Mouse (Mus musculus) midbrain, embryonic 12.5 days (tissue): ENCODE measurements around the gene Ntn4. TPM values are rescaled to one million over a fixed set of nuclear protein-coding genes. Genes with fewer than 3 reads are reported as not detected.

Experiments
- ATAC-seq: fragments of 200-750 bp; cut with Nextera tagmentation; 2 replicates; pipeline ENCODE4 v1.8.0; 2017; ENCODE audit warnings: low read depth, moderate TSS enrichment, moderate library complexity; ENCODE audit not compliant: low FRiP score
- H3K27ac ChIP-seq: fragments of 300-500 bp; sonication (generic); replicated peaks from 2 replicates; pipeline ENCODE4 v1.5.1; 2016; ENCODE audit warnings: mild to moderate bottlenecking
- H3K27me3 ChIP-seq: fragments of 300-500 bp; sonication (generic); 2 replicates; pipeline ENCODE4 v1.6.1; 2016; ENCODE audit warnings: mild to moderate bottlenecking
- H3K36me3 ChIP-seq: fragments of 300-500 bp; sonication (generic); 2 replicates; pipeline ENCODE4 v1.6.1; 2016
- H3K4me1 ChIP-seq: fragments of 300-500 bp; sonication (generic); 2 replicates; pipeline ENCODE4 v1.6.1; 2016
- H3K4me2 ChIP-seq: fragments of 300-500 bp; sonication (generic); replicated peaks from 2 replicates; pipeline ENCODE4 v1.6.1; 2016; ENCODE audit warnings: mild to moderate bottlenecking, moderate library complexity
- H3K4me3 ChIP-seq: fragments of 300-500 bp; sonication (generic); 2 replicates; pipeline ENCODE4 v1.5.1; 2016; ENCODE audit warnings: mild to moderate bottlenecking
- H3K9ac ChIP-seq: fragments of 300-500 bp; sonication (generic); replicated peaks from 2 replicates; pipeline ENCODE4 v1.6.1; 2016; ENCODE audit warnings: mild to moderate bottlenecking, moderate library complexity
- H3K9me3 ChIP-seq: fragments of 300-500 bp; sonication (generic); 2 replicates; pipeline ENCODE4 v1.6.1; 2016; ENCODE audit warnings: mild to moderate bottlenecking
- WGBS: fragments of 180-500 bp; shearing (Covaris S2); methylation state at CpG from one replicate; pipeline ENCODE4 v1.1.7; 2016; 5-methylcytosine and 5-hydroxymethylcytosine counted together
- polyA plus RNA-seq: library from polyadenylated mRNA; unstranded; fragments of >200 nt; fragmentation: Nextera tagmentation; extraction: Ambion mirVana; gene quantifications from 2 replicates; pipeline ENCODE4 v1.2.1, GENCODE M21; 2016

Gene Ntn4
- polyA plus RNA-seq, 1 experiment from 2014 or later = 3.3 TPM

DNA sequence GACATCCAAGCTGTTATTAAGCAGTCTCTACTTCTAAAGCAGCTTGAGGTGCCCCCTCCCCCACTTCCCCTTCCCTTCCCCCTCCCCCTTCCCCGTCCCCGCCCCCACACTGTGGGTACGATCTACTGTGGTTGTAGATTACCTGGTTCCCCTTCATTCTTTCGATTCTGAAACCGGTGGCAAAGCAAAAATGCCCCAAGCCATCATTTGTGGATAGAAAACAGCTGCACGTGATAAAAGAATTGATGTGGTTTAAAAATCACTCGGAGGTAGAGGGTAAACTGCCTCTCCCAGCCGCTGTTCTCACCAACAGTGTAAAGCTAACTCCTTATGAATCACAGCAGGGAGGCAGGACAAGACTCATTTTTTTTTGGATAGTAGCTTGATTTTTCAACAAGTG lies 25.6 kb upstream of the Ntn4 start:
- Histone ChIP-seq H3K4me2 (no peak overlapping the region), H3K27ac (no peak overlapping the region), H3K4me1 (no peaks in the 10 kb centered on the region), H3K4me3 (no peak overlapping the region), H3K9ac (no peak overlapping the region), H3K27me3 (no peaks in the 10 kb centered on the region), H3K9me3 (no peaks in the 10 kb centered on the region), H3K36me3 (no peaks in the 10 kb centered on the region)
- ATAC-seq = no peak
- WGBS = 77% methylated on average over 8 of the region's 8 CpGs

GRCm38 (mm10) chr10:93620438-93621179 lies 19.9 kb upstream of the Ntn4 start:
- H3K4me2 ChIP-seq = no peak overlapping the region
- no peaks in the 10 kb centered on the region for H3K27me3 ChIP-seq
- no peak overlapping the region for H3K4me3 ChIP-seq
- no peaks in the 10 kb centered on the region for H3K9me3 ChIP-seq
- H3K4me1 ChIP-seq = no peaks in the 10 kb centered on the region
- ATAC-seq = no peak
- H3K9ac ChIP-seq = no peak overlapping the region
- no peak overlapping the region for H3K27ac ChIP-seq
- H3K36me3 ChIP-seq = no peaks in the 10 kb centered on the region
- 69% methylated on average over 7 of the region's 7 CpGs for WGBS

DNA sequence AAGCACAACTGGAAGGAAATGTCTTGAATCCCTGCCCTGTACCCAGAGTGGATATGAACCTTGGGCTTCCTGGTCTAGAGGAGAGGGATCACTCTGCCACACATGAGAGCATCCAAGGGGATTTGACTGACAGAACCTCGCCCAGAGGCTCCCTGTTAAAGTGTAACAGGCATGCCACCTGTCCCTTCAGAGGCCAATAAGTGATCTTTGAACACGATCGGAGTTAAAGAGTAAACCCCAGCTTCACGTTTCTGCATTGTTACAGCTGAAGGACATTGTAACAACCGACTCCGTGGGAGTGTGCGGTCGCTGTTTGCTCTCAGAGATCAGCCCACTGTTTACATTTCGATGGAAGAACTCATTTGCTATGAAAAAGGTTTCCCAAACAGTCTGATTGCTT lies 16.8 kb upstream of the Ntn4 start:
- no peak overlapping the region for H3K9ac ChIP-seq

DNA sequence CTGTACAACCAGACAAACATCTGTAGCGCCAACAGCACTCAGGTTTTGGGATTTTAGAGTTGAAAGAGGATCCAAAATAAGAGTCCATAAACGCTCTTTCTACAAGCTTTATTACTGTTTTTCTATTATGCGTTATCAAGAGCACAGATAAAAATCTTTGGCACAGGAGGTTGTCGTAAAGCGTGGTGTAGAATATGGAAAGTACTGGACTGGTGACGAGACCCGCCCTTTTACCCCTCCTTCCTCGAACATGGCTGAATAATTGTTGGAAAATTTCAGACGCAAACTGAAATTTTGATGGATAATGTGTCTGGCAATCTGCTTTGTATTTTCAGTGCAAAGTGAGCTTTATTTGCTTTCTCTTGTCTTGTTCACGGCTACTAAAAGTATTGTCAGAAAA lies 16.3 kb upstream of the Ntn4 start:
- Histone ChIP-seq H3K27me3 (no peaks in the 10 kb centered on the region), H3K4me1 (no peaks in the 10 kb centered on the region), H3K9me3 (no peaks in the 10 kb centered on the region), H3K4me3 (no peak overlapping the region), H3K4me2 (no peak overlapping the region), H3K36me3 (no peaks in the 10 kb centered on the region), H3K27ac (no peak overlapping the region), H3K9ac (no peak overlapping the region)
- WGBS = 89% methylated on average over 10 of the region's 10 CpGs
- no peak for ATAC-seq

More for the DNA sequence above, 16.8 kb upstream of the Ntn4 start:
- Histone ChIP-seq H3K27me3 (no peaks in the 10 kb centered on the region), H3K4me2 (no peak overlapping the region), H3K4me3 (no peak overlapping the region), H3K4me1 (no peaks in the 10 kb centered on the region), H3K36me3 (no peaks in the 10 kb centered on the region), H3K27ac (no peak overlapping the region), H3K9me3 (no peaks in the 10 kb centered on the region)
- no peak for ATAC-seq
- 62% methylated on average over 9 of the region's 9 CpGs for WGBS

DNA sequence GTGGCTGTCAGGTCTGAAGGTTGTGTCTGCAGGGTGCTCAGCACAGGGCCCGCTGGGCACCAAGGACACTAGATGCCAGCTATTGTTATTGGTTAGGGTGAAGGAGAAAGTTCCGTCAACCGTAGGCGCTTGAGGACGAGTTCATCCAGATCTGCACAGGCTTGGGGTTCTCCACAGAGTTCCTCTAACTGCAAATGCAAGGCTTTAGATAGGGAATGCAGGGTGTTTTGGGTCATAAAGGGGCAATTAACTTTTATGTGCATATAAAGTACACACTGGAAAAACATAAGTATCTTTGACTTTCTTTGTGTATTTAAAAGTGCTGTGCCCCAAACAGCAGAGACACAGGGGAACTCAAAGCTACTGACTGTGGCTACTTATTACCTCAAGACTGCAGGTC lies 10.2 kb upstream of the Ntn4 start:
- no peak for ATAC-seq
- Histone ChIP-seq H3K27me3 (no peaks in the 10 kb centered on the region), H3K4me3 (no peak overlapping the region), H3K27ac (no peak overlapping the region), H3K9ac (no peak overlapping the region), H3K4me1 (no peaks in the 10 kb centered on the region), H3K9me3 (peaks cover 4% of the 10 kb centered on the region; the same call in 1 of the 2 replicates), H3K4me2 (no peak overlapping the region), H3K36me3 (no peaks in the 10 kb centered on the region)
- 96% methylated on average over 5 of the region's 5 CpGs for WGBS

- Histone ChIP-seq H3K9ac (no peak overlapping the region), H3K36me3 (no peaks in the 10 kb centered on the region), H3K4me2 (no peak overlapping the region), H3K27ac (no peak overlapping the region), H3K4me1 (no peaks in the 10 kb centered on the region), H3K9me3 (peaks cover 4% of the 10 kb centered on the region; the same call in 1 of the 2 replicates), H3K4me3 (no peak overlapping the region), H3K27me3 (no peaks in the 10 kb centered on the region)
- 72% methylated on average over 4 of the region's 4 CpGs for WGBS
- no peak for ATAC-seq
Measured at GRCm38 (mm10) chr10:93632086-93632485, 8.4 kb upstream of the Ntn4 start.

GRCm38 (mm10) chr10:93633563-93633962 lies 6.9 kb upstream of the Ntn4 start:
- Histone ChIP-seq H3K9ac (no peak overlapping the region), H3K4me3 (no peak overlapping the region), H3K4me1 (no peaks in the 10 kb centered on the region), H3K27me3 (0 out of 2 replicates have a peak, but pooled peaks cover 3% of the 10 kb centered on the region), H3K27ac (no peak overlapping the region), H3K4me2 (no peak overlapping the region), H3K9me3 (peaks cover 4% of the 10 kb centered on the region; the same call in 1 of the 2 replicates), H3K36me3 (no peaks in the 10 kb centered on the region)
- WGBS = 83% methylated on average over 5 of the region's 5 CpGs
- no peak for ATAC-seq

- no peak overlapping the region for H3K4me2 ChIP-seq
- no peak overlapping the region for H3K9ac ChIP-seq
- H3K4me1 ChIP-seq = no peaks in the 10 kb centered on the region
- 83% methylated on average over 2 of the region's 2 CpGs for WGBS
- ATAC-seq = no peak
- no peaks in the 10 kb centered on the region for H3K36me3 ChIP-seq
- 0 out of 2 replicates have a peak, but pooled peaks cover 5% of the 10 kb centered on the region for H3K27me3 ChIP-seq
- H3K9me3 ChIP-seq = peaks cover 4% of the 10 kb centered on the region; the same call in 1 of the 2 replicates
- H3K4me3 ChIP-seq = no peak overlapping the region
- no peak overlapping the region for H3K27ac ChIP-seq
Measured at GRCm38 (mm10) chr10:93633971-93634370, 6.5 kb upstream of the Ntn4 start.

- Histone ChIP-seq H3K9ac (no peak overlapping the region), H3K36me3 (no peaks in the 10 kb centered on the region), H3K27ac (no peak overlapping the region), H3K4me3 (no peak overlapping the region), H3K4me1 (peaks cover 13% of the 10 kb centered on the region), H3K9me3 (peaks cover 1% of the 10 kb centered on the region; the same call in 1 of the 2 replicates), H3K4me2 (no peak overlapping the region), H3K27me3 (peaks cover 14% of the 10 kb centered on the region)
- 30% methylated on average over 9 of the region's 9 CpGs for WGBS
- ATAC-seq = peak; percentile 44; the same call in 1 of the 2 replicates
Measured at GRCm38 (mm10) chr10:93635941-93636340, 4.5 kb upstream of the Ntn4 start.

- peak overlapping the region; percentile 81 for H3K27ac ChIP-seq
- ATAC-seq = peak; percentile 72
- no peaks in the 10 kb centered on the region for H3K9me3 ChIP-seq
- H3K36me3 ChIP-seq = peaks cover 19% of the 10 kb centered on the region
- H3K4me2 ChIP-seq = peak overlapping the region; percentile 95
- peak overlapping the region; percentile 92 for H3K4me3 ChIP-seq
- H3K9ac ChIP-seq = peak overlapping the region; percentile 98
- under 1% methylated on average over 53 of the region's 73 CpGs for WGBS
- H3K4me1 ChIP-seq = peaks cover 32% of the 10 kb centered on the region
- H3K27me3 ChIP-seq = peaks cover 14% of the 10 kb centered on the region
Measured at GRCm38 (mm10) chr10:93640953-93641820, 706 bp downstream of the Ntn4 start.

DNA sequence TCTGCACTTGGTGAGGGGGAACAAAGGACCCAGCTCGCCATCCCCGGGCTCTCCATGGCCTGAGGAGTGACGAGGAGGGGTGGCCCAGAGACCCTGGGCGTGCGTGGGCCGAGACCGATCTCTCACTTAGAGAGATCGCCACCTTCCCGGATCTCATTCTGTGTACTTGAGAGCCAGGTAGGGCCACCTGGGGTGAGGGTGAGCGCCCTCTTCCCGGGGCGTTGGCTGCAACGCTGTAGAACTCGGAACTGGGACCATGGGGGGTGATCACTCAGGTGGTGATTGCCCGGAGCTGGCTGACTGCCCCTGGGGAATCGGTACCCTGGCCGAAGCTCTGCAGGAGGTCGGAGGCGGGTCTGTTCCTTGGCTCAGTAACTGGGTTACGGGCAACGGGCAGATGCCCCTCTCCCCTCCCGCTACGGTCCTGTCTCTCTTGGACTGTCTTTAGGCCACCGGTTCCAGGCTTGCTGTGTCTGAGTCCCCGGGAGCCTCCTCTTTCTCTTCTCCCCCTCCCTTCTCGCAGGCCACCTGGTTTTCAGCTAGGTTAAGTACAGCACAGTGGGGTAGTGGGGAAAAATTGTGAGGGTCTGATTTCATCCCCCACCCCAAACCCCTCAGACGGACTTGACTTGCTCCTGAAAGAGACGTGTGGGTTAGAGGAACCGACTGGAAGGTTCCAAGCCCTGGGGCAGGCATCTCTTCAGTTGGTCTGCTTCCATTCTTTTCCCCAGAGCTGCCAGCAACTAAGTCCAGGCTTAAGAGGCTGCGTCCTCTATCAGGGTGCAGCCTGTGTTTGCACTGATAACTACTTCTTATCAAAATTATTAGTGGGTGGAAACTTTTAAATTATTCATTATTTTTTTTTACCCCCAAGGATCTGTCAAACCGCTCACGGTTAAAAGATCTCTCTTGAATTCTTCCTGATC lies 1.6 kb downstream of the Ntn4 start:
- H3K4me2 ChIP-seq = peak overlapping the region; percentile 95
- H3K4me1 ChIP-seq = peaks cover 32% of the 10 kb centered on the region
- peak overlapping the region; percentile 81 for H3K27ac ChIP-seq
- peak overlapping the region; percentile 92 for H3K4me3 ChIP-seq
- WGBS = 5% methylated on average over 31 of the region's 32 CpGs
- H3K9ac ChIP-seq = peak overlapping the region; percentile 98
- H3K27me3 ChIP-seq = peaks cover 14% of the 10 kb centered on the region
- no peaks in the 10 kb centered on the region for H3K9me3 ChIP-seq
- peaks cover 28% of the 10 kb centered on the region for H3K36me3 ChIP-seq
- peak; percentile 69 for ATAC-seq
